Mouse (Mus musculus): ENCODE measurements at regions not wholly inside any gene's neighbourhood (a gene's known extent, or its start where the extent isn't known, plus 50 kb on each side); places are given as distances from the start of the nearest gene placed in this dataset.

DNA sequence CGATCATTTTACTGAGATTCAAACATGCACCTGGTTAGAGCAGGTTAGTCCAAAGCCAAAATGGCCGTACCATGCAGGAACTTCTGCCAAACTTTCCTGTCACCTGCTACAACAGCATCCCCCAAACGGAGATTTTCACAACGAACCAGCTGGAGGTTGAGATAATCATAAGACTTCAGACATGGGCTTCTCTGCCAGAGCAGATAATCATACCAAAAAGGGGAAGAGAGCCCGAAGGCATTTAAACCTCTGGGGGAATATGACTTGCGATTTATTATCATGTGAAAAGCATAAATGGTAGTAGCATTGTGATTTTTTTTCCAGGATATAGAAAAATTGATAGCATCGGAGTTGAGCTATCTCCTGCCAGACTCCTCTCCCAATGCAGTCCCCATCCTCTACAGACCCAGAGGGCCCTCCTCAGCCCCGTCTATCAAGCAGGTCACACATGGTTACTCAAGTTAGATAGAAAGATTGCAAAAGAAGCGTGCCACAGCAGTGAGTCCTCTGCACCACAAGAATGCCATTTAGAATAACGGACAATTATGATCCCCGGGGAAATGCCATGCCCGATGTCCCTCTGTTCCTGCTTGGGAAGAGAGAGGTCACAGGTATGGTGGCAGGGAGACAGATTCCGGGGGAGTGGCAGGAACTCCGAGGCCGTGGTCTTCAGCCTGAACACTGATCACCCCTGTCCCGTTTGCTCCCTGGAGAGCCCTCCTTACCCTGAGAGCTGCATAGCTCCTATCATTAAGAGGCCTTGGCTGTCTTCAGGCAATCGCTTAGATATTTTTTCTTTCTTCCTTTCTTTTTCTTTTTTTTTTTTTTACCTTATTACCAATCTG lies 151.3 kb upstream of the Lmo4 start:
- DNase-seq (ENCODE audit: low spot score) (no peak), ATAC-seq (replicated peaks; ENCODE audit: low FRiP score, low read depth) (no peak)
- H3K9ac ChIP-seq (ENCODE audit: low read depth, low read length): no peak overlapping the region
- H3K4me1 ChIP-seq (replicated peaks; ENCODE audit: insufficient read depth, low read length): no peaks in the 10 kb centered on the region
- H3K4me3 ChIP-seq (replicated peaks; ENCODE audit: low read depth, low read length): no peak overlapping the region
- no peak overlapping the region for H3K4me2 ChIP-seq (ENCODE audit: low read length)
- H3K9me3 ChIP-seq (replicated peaks; ENCODE audit: low read length): no peaks in the 10 kb centered on the region
- 58% methylated on average over 17 of the region's 17 CpGs for WGBS
- no peak for TF ChIP-seq CTCF (IDR thresholded peaks at IDR 0.05; ENCODE audit: low read depth)
- H3K27me3 ChIP-seq (ENCODE audit: insufficient read depth, low read length): no peaks in the 10 kb centered on the region
- H3K27ac ChIP-seq: no peak overlapping the region
- no peaks in the 10 kb centered on the region for H3K36me3 ChIP-seq (ENCODE audit: insufficient read depth, low read length)

DNA sequence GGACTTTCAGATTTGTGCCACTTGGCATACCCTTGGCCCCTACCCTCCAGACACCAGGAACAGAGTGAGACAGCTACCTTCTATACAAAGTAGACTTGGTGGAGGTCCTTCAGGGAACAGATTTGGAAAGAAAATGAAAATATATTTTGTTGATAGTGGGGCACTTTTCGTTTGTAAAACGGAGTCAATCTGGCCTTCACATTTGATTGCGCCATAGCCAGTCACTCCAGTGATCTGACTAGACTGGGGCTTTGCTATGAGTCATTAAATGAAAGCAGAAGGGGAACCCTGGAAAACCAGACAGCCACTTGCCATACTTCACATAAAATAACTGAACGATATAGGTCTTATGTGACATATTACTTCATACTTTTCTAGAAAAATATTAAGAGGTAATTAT lies 147.5 kb upstream of the Lmo4 start:
- TF ChIP-seq CTCF (IDR thresholded peaks at IDR 0.05; ENCODE audit: low read depth): no peak
- Histone ChIP-seq H3K9me3 (replicated peaks; ENCODE audit: low read length) (no peaks in the 10 kb centered on the region), H3K9ac (ENCODE audit: low read depth, low read length) (no peak overlapping the region), H3K36me3 (ENCODE audit: insufficient read depth, low read length) (no peaks in the 10 kb centered on the region), H3K4me2 (ENCODE audit: low read length) (no peak overlapping the region), H3K4me3 (replicated peaks; ENCODE audit: low read depth, low read length) (no peak overlapping the region), H3K27me3 (ENCODE audit: insufficient read depth, low read length) (no peaks in the 10 kb centered on the region), H3K4me1 (replicated peaks; ENCODE audit: insufficient read depth, low read length) (no peaks in the 10 kb centered on the region), H3K27ac (no peak overlapping the region)
- WGBS: 93% methylated on average over 4 of the region's 4 CpGs
- ATAC-seq (replicated peaks; ENCODE audit: low FRiP score, low read depth) (no peak), DNase-seq (ENCODE audit: low spot score) (no peak)

DNA sequence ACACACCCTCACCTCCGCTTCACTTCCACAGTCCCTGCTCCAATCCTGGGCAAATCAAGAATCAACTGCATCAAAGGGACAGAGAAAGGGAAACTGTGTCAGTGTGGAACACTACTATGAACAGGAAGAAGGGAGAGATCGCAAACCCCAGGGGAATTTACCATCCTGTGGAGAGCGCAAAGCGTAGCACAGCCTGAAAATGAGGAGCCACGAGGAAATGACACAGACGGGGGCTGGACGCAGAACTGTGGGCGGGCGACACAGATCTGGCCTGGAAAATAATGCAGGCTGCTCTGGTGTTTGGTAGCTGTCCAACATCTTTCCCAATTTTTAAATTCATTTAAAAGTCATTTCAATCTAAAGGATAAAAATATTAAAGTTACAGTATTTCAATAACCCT lies 143.4 kb upstream of the Lmo4 start:
- no peaks in the 10 kb centered on the region for H3K9me3 ChIP-seq (replicated peaks; ENCODE audit: low read length)
- no peak overlapping the region for H3K27ac ChIP-seq
- DNase-seq (ENCODE audit: low spot score): peak; percentile 11
- no peak overlapping the region for H3K9ac ChIP-seq (ENCODE audit: low read depth, low read length)
- 55% methylated on average over 9 of the region's 9 CpGs for WGBS
- no peak overlapping the region for H3K4me2 ChIP-seq (ENCODE audit: low read length)
- no peak for ATAC-seq (replicated peaks; ENCODE audit: low FRiP score, low read depth)
- no peak for TF ChIP-seq CTCF (IDR thresholded peaks at IDR 0.05; ENCODE audit: low read depth)
- no peaks in the 10 kb centered on the region for H3K4me1 ChIP-seq (replicated peaks; ENCODE audit: insufficient read depth, low read length)
- no peaks in the 10 kb centered on the region for H3K36me3 ChIP-seq (ENCODE audit: insufficient read depth, low read length)
- H3K4me3 ChIP-seq (replicated peaks; ENCODE audit: low read depth, low read length): no peak overlapping the region
- H3K27me3 ChIP-seq (ENCODE audit: insufficient read depth, low read length): no peaks in the 10 kb centered on the region

DNA sequence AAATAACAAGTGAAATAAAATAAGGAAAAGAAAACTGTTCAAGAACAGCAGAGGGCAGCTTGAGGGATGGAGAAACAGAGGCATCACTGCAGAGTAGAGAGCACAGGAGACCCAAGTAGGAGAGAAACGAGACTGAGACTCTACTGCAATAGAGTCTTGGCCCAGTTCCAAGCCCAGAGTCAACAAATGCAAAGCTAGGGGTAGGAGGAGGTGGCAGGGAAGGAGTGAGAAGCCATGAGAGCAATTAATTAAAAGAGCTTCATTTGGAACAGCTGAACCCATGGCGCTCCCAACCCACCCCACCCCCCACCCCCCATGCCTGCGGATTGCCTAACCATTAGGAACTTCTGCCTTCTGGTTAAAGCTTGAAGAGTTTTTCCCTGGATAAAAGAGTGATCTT lies 130.2 kb upstream of the Lmo4 start:
- Histone ChIP-seq H3K9ac (ENCODE audit: low read depth, low read length) (no peak overlapping the region), H3K4me1 (replicated peaks; ENCODE audit: insufficient read depth, low read length) (no peaks in the 10 kb centered on the region), H3K36me3 (ENCODE audit: insufficient read depth, low read length) (no peaks in the 10 kb centered on the region), H3K9me3 (replicated peaks; ENCODE audit: low read length) (no peaks in the 10 kb centered on the region), H3K27ac (no peak overlapping the region), H3K27me3 (ENCODE audit: insufficient read depth, low read length) (no peaks in the 10 kb centered on the region), H3K4me2 (ENCODE audit: low read length) (no peak overlapping the region), H3K4me3 (replicated peaks; ENCODE audit: low read depth, low read length) (no peak overlapping the region)
- WGBS: 53% methylated on average over 3 of the region's 3 CpGs
- TF ChIP-seq CTCF (IDR thresholded peaks at IDR 0.05; ENCODE audit: low read depth): no peak
- no peak for DNase-seq (ENCODE audit: low spot score)
- ATAC-seq (replicated peaks; ENCODE audit: low FRiP score, low read depth): no peak

DNA sequence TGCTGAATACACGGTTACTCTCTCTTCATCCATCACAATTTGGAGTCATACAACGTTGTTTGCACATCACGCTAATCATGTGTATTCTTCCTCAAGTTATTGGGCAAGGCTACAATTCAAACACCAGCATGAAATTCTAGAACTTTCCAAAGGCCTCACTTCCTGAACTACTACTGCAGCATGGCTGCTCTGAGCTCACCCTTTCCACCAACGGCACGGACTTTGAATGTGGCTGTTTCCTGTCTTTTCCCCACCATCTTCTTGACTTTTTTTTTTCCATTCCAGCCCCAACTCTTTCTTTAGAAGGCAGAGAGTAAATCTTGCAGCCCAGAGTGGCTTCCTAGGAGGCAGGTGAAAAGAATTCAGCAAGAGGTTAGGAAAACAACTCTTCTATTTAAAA lies 129.2 kb upstream of the Lmo4 start:
- Histone ChIP-seq H3K9ac (ENCODE audit: low read depth, low read length) (no peak overlapping the region), H3K9me3 (replicated peaks; ENCODE audit: low read length) (no peaks in the 10 kb centered on the region), H3K27me3 (ENCODE audit: insufficient read depth, low read length) (no peaks in the 10 kb centered on the region), H3K4me1 (replicated peaks; ENCODE audit: insufficient read depth, low read length) (no peaks in the 10 kb centered on the region), H3K36me3 (ENCODE audit: insufficient read depth, low read length) (no peaks in the 10 kb centered on the region), H3K4me2 (ENCODE audit: low read length) (no peak overlapping the region), H3K27ac (no peak overlapping the region), H3K4me3 (replicated peaks; ENCODE audit: low read depth, low read length) (no peak overlapping the region)
- no peak for DNase-seq (ENCODE audit: low spot score)
- 78% methylated on average over 5 of the region's 5 CpGs for WGBS
- TF ChIP-seq CTCF (IDR thresholded peaks at IDR 0.05; ENCODE audit: low read depth): no peak
- ATAC-seq (replicated peaks; ENCODE audit: low FRiP score, low read depth): no peak

DNA sequence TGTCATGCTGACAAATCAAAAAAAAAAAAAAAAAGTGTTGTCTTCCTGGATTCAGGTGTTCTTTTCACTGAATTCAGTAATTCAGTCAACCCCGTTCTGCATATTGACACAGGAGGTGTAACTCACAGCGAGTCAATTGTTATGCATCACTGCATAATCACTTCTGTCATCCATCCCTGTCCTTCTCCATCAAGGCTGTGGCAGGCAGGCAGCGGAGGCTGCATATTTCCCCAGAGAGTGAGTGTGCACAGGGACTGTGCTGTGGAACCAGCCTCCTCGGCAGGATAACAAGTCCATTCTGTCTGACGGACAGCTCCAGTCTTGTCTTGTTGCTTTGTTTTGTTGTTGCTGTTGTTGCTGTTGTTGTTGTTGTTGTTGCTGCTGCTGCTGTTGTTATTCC lies 127.3 kb upstream of the Lmo4 start:
- no peaks in the 10 kb centered on the region for H3K27me3 ChIP-seq (ENCODE audit: insufficient read depth, low read length)
- DNase-seq (ENCODE audit: low spot score) (no peak), ATAC-seq (replicated peaks; ENCODE audit: low FRiP score, low read depth) (no peak)
- no peak overlapping the region for H3K4me2 ChIP-seq (ENCODE audit: low read length)
- 21% methylated on average over 5 of the region's 5 CpGs for WGBS
- no peak overlapping the region for H3K4me3 ChIP-seq (replicated peaks; ENCODE audit: low read depth, low read length)
- no peak overlapping the region for H3K27ac ChIP-seq
- no peaks in the 10 kb centered on the region for H3K4me1 ChIP-seq (replicated peaks; ENCODE audit: insufficient read depth, low read length)
- no peaks in the 10 kb centered on the region for H3K36me3 ChIP-seq (ENCODE audit: insufficient read depth, low read length)
- no peaks in the 10 kb centered on the region for H3K9me3 ChIP-seq (replicated peaks; ENCODE audit: low read length)
- no peak for TF ChIP-seq CTCF (IDR thresholded peaks at IDR 0.05; ENCODE audit: low read depth)
- H3K9ac ChIP-seq (ENCODE audit: low read depth, low read length): no peak overlapping the region

DNA sequence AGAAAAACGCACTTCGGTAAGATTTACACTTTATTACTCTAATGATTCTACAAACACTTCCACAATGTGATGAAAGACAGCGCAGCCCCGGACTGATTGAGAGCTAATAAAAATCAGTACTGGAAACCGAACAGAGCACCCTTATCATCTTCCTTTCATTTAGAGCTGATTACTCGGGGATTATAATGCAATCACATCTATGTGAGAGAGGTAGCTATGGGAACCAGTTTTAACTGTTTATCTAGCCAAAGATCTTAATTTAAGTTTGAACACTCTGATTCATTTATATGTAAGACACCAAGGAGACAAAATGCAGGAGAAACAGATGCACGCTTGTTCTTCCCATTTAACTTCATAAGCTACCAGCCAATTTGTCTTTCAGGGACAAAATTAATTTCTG lies 124.1 kb upstream of the Lmo4 start:
- no peak overlapping the region for H3K4me2 ChIP-seq (ENCODE audit: low read length)
- 68% methylated on average over 7 of the region's 7 CpGs for WGBS
- no peak overlapping the region for H3K9ac ChIP-seq (ENCODE audit: low read depth, low read length)
- H3K4me3 ChIP-seq (replicated peaks; ENCODE audit: low read depth, low read length): no peak overlapping the region
- DNase-seq (ENCODE audit: low spot score) (no peak), ATAC-seq (replicated peaks; ENCODE audit: low FRiP score, low read depth) (no peak)
- no peaks in the 10 kb centered on the region for H3K27me3 ChIP-seq (ENCODE audit: insufficient read depth, low read length)
- H3K9me3 ChIP-seq (replicated peaks; ENCODE audit: low read length): no peaks in the 10 kb centered on the region
- H3K4me1 ChIP-seq (replicated peaks; ENCODE audit: insufficient read depth, low read length): no peaks in the 10 kb centered on the region
- TF ChIP-seq CTCF (IDR thresholded peaks at IDR 0.05; ENCODE audit: low read depth): no peak
- H3K27ac ChIP-seq: no peak overlapping the region
- H3K36me3 ChIP-seq (ENCODE audit: insufficient read depth, low read length): no peaks in the 10 kb centered on the region

Data from kidney, postnatal 0 days (tissue).